ENCODE assay signal across 20 mouse cellular contexts in genomic region chr13:39372565-39372964, GRCm38 (mm10).
A peak's percentile ranks its signal among the peaks of the same experiment; 100 is the strongest.
DNase-seq lines count a peak whose midpoint lies in the region; ATAC-seq and TF ChIP-seq lines count a peak whose summit lies in the region.
"Had no signal": no experiment of that assay in that cellular context is flagged by ENCODE, and none has a peak within 500 bp of the region (broad histone marks: within the 10 kb centered on the region; RNA-seq: fewer than 3 reads in every experiment).

No protein-coding gene starts in this region.

- H3K4me1 ChIP-seq in hindbrain, postnatal 0 days (ENCODE audit: insufficient read depth, low read length) = no peaks in the 10 kb centered on the region
- no peaks in the 10 kb centered on the region for H3K4me1 ChIP-seq in hindbrain, embryonic 11.5 days (replicated peaks; ENCODE audit: control insufficient read depth, insufficient read depth, low read length)
- H3K4me1 ChIP-seq in lung, adult 2 months (ENCODE audit: control insufficient read depth, insufficient read depth, low read length) = no peaks in the 10 kb centered on the region; the same call in 1 of the 2 replicates
- no peaks in the 10 kb centered on the region for H3K4me1 ChIP-seq in E14TG2a.4 (replicated peaks; ENCODE audit: low read depth, low read length)
- H3K4me1 ChIP-seq: forebrain, embryonic 10.5 days; liver, embryonic 15.5 days; midbrain, embryonic 12.5 days; neural tube, embryonic 15.5 days had no signal

- ATAC-seq in hindbrain, postnatal 0 days = no peak
- no peak for ATAC-seq in hindbrain, embryonic 11.5 days (ENCODE audit: low FRiP score)
- ATAC-seq: hindbrain, embryonic 16.5 days had no signal

- H3K27ac ChIP-seq in hindbrain, postnatal 0 days = no peak overlapping the region
- H3K27ac ChIP-seq in hindbrain, embryonic 11.5 days (ENCODE audit: low read depth, low read length) = no peak overlapping the region
- H3K27ac ChIP-seq: forebrain, embryonic 10.5 days; liver, embryonic 15.5 days; midbrain, embryonic 12.5 days; neural tube, embryonic 15.5 days had no signal

- DNase-seq in hindbrain, postnatal 0 days (ENCODE audit: low spot score) = no peak
- DNase-seq in hindbrain, embryonic 11.5 days (ENCODE audit: low spot score) = no peak
- no peak for DNase-seq in lung, adult 2 months
- no peak for DNase-seq in lung, adult 18-20 months
- peak; percentile 51 for DNase-seq in R1 (ENCODE audit: low read depth, low spot score)
- no peak for DNase-seq in frontal cortex, postnatal 10 days (ENCODE audit: low spot score in 2 of 2)
- DNase-seq in gastrocnemius, postnatal 25 days = no peak
- DNase-seq: cerebellum, adult 9-10 months; heart, postnatal 14 days; kidney, adult 8-10 months; retina, postnatal 1 day; thymus, adult 2 months had no signal

- WGBS in hindbrain, postnatal 0 days = 75% methylated on average over 3 of the region's 3 CpGs
- 78% methylated on average over 3 of the region's 3 CpGs for WGBS in hindbrain, embryonic 11.5 days
- 81% methylated on average over 3 of the region's 3 CpGs for WGBS in lung, adult 2 months

- peak; percentile 38 for TF ChIP-seq CTCF in hindbrain, postnatal 0 days (IDR thresholded peaks at IDR 0.05; ENCODE audit: low read depth)
- TF ChIP-seq CTCF in lung, adult 2 months (IDR thresholded peaks at IDR 0.05; ENCODE audit: insufficient read depth, low read length) = 0 out of 2 replicates have a peak, but pooled peaks have one; percentile 22
- TF ChIP-seq CTCF in E14TG2a.4 (conservative IDR thresholded peaks at IDR 0.05; ENCODE audit: low read length) = peak; percentile 79

- H3K9ac ChIP-seq in hindbrain, postnatal 0 days (replicated peaks; ENCODE audit: low read length) = no peak overlapping the region
- H3K9ac ChIP-seq in hindbrain, embryonic 11.5 days (ENCODE audit: low read depth, low read length) = no peak overlapping the region
- H3K9ac ChIP-seq: liver, embryonic 15.5 days; midbrain, embryonic 12.5 days; neural tube, embryonic 15.5 days had no signal

- no peak overlapping the region for H3K4me3 ChIP-seq in hindbrain, postnatal 0 days (ENCODE audit: low read length)
- no peak overlapping the region for H3K4me3 ChIP-seq in hindbrain, embryonic 11.5 days (ENCODE audit: low read depth, low read length)
- H3K4me3 ChIP-seq in lung, adult 2 months (replicated peaks; ENCODE audit: extremely low read depth, low read depth, low read length) = no peak overlapping the region
- no peak overlapping the region for H3K4me3 ChIP-seq in E14TG2a.4 (replicated peaks; ENCODE audit: low read length)
- H3K4me3 ChIP-seq: forebrain, embryonic 10.5 days; liver, embryonic 15.5 days; midbrain, embryonic 12.5 days; myocyte; neural tube, embryonic 15.5 days had no signal

- no peak overlapping the region for H3K4me2 ChIP-seq in hindbrain, postnatal 0 days (ENCODE audit: low read depth, low read length)
- no peak overlapping the region for H3K4me2 ChIP-seq in hindbrain, embryonic 11.5 days (replicated peaks; ENCODE audit: low read depth, low read length)
- H3K4me2 ChIP-seq: heart, embryonic 11.5 days; liver, embryonic 15.5 days; midbrain, embryonic 12.5 days; neural tube, embryonic 15.5 days had no signal

- H3K36me3 ChIP-seq in hindbrain, postnatal 0 days (ENCODE audit: insufficient read depth, low read length) = no peaks in the 10 kb centered on the region
- H3K36me3 ChIP-seq in hindbrain, embryonic 11.5 days (ENCODE audit: control insufficient read depth, insufficient read depth, low read length) = no peaks in the 10 kb centered on the region
- no peaks in the 10 kb centered on the region for H3K36me3 ChIP-seq in E14TG2a.4 (ENCODE audit: insufficient read depth, low read length)
- H3K36me3 ChIP-seq: forebrain, embryonic 10.5 days; liver, embryonic 15.5 days; midbrain, embryonic 12.5 days; neural tube, embryonic 15.5 days had no signal

- no peaks in the 10 kb centered on the region for H3K27me3 ChIP-seq in hindbrain, postnatal 0 days (ENCODE audit: insufficient read depth, low read length)
- H3K27me3 ChIP-seq in hindbrain, embryonic 11.5 days (ENCODE audit: control insufficient read depth, insufficient read depth, low read length) = no peaks in the 10 kb centered on the region
- no peaks in the 10 kb centered on the region for H3K27me3 ChIP-seq in E14TG2a.4 (ENCODE audit: insufficient read depth, low read length)
- H3K27me3 ChIP-seq: liver, embryonic 15.5 days; midbrain, embryonic 12.5 days; neural tube, embryonic 15.5 days had no signal

- H3K9me3 ChIP-seq in hindbrain, postnatal 0 days (ENCODE audit: low read length) = no peaks in the 10 kb centered on the region
- no peaks in the 10 kb centered on the region for H3K9me3 ChIP-seq in hindbrain, embryonic 11.5 days (ENCODE audit: control insufficient read depth, low read length)
- no peaks in the 10 kb centered on the region for H3K9me3 ChIP-seq in E14TG2a.4 (ENCODE audit: low read length)
- H3K9me3 ChIP-seq: forebrain, embryonic 10.5 days; liver, embryonic 15.5 days; midbrain, embryonic 12.5 days; neural tube, embryonic 15.5 days had no signal

- TF ChIP-seq POLR2A in lung, adult 2 months (IDR thresholded peaks at IDR 0.05; ENCODE audit: borderline replicate concordance, extremely low read depth, low read depth, low read length) = no peak

Comparison
In these comparisons a context has a peak if more than half of its experiments do, and no peak if none do; other contexts are left out.
1. CTCF ChIP-seq: peak in every context shown above with its lines; median percentile 79 in E14TG2a.4; 38 in hindbrain, postnatal 0 days; 22 in lung, adult 2 months.